Mouse (Mus musculus): ENCODE results near the gene Mcemp1.

- TF ChIP-seq CTCF (IDR thresholded peaks at IDR 0.05; ENCODE audit: low read depth), result no peak
- no peak for TF ChIP-seq EP300 (IDR thresholded peaks at IDR 0.05; ENCODE audit: low read depth)
Observed at GRCm38 (mm10) chr8:3646824-3647531, 18.6 kb upstream of the Mcemp1 start.
